Mouse (Mus musculus): ENCODE data around the gene Mlst8. TPM values are rescaled to one million over a fixed set of nuclear protein-coding genes. Genes with fewer than 3 reads are reported as not detected.

The Mlst8 gene
- polyA plus RNA-seq, 1 experiment from 2014 or later: 29.7 TPM

- H3K4me1 ChIP-seq (ENCODE audit: control insufficient read depth, insufficient read depth, low read length): no peaks in the 10 kb centered on the region
- ATAC-seq (ENCODE audit: insufficient read depth, low FRiP score, low TSS enrichment) (no peak), DNase-seq (ENCODE audit: low spot score) (no peak)
- no peak overlapping the region for H3K9ac ChIP-seq (ENCODE audit: low read length)
- H3K27ac ChIP-seq (ENCODE audit: low read depth, low read length): no peak overlapping the region
- H3K27me3 ChIP-seq (ENCODE audit: control insufficient read depth, insufficient read depth, low read length): no peaks in the 10 kb centered on the region
- no peak overlapping the region for H3K4me3 ChIP-seq (ENCODE audit: low read depth, low read length)
- 95% methylated on average over 8 of the region's 8 CpGs for WGBS
- H3K9me3 ChIP-seq (ENCODE audit: control insufficient read depth, low read length): no peaks in the 10 kb centered on the region
- no peak overlapping the region for H3K4me2 ChIP-seq (ENCODE audit: low read depth)
- peaks cover 43% of the 10 kb centered on the region for H3K36me3 ChIP-seq (ENCODE audit: control insufficient read depth, insufficient read depth, low read length)
These were observed 32.3 kb downstream of the Mlst8 start for GRCm38 (mm10) chr17:24446590-24446989.

DNA sequence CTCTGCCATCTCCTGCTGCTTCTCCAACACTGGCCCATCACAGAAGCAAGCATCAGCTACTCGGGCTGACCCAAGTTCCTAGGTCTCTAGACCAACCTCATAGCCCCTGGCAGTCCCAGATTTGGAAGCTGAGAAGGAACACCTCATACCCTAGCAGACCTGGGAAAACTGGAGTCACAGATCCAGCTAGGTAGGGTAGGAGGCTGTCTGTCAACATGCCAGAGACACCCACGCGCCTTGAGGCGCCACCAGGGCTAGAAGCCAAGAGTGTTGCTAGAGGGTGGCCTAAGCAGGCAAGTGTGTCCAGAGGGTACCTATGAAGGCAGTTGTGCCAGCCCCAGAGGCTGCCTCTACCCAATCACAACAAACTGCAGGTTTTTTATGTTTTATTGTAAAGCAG lies 35.5 kb downstream of the Mlst8 start:
- no peak for ATAC-seq (ENCODE audit: insufficient read depth, low FRiP score, low TSS enrichment)
- Histone ChIP-seq H3K27me3 (ENCODE audit: control insufficient read depth, insufficient read depth, low read length) (no peaks in the 10 kb centered on the region), H3K9ac (ENCODE audit: low read length) (no peak overlapping the region), H3K36me3 (ENCODE audit: control insufficient read depth, insufficient read depth, low read length) (peaks cover 38% of the 10 kb centered on the region), H3K27ac (ENCODE audit: low read depth, low read length) (no peak overlapping the region), H3K9me3 (ENCODE audit: control insufficient read depth, low read length) (no peaks in the 10 kb centered on the region), H3K4me2 (ENCODE audit: low read depth) (no peak overlapping the region), H3K4me3 (ENCODE audit: low read depth, low read length) (no peak overlapping the region), H3K4me1 (ENCODE audit: control insufficient read depth, insufficient read depth, low read length) (no peaks in the 10 kb centered on the region)
- DNase-seq (ENCODE audit: low spot score): no peak
- WGBS: 92% methylated on average over 4 of the region's 4 CpGs

DNA sequence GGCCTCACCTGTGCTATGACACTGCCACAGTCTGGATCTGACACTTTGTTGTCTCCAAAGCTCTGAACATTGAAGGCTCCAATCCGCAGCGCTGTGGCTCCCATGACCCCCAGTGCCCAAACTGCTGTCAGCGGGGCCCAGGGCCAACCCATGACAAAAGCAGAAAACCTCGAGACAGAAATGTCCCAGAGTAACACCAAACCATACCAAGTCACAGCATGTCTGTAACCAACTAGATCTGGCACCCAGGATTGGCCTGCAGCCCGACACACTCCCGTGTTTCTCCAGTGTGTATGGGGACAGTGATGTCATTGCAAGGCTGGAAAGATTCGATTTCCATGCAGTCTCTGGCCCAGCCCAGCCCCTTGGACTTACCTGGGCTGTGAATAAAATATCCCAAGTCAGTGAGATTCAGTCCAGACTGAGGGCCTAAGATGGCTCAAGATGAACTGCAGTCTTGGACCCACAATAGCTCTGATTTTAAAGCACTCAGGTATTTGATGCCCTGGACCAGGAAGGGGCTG lies 36.2 kb downstream of the Mlst8 start, which contains the start of gene Dnase1l2:
Dnase1l2 (minus strand) TSS at position 474 of the 524 bp plus-strand sequence.
- no peaks in the 10 kb centered on the region for H3K9me3 ChIP-seq (ENCODE audit: control insufficient read depth, low read length)
- no peaks in the 10 kb centered on the region for H3K4me1 ChIP-seq (ENCODE audit: control insufficient read depth, insufficient read depth, low read length)
- no peak for ATAC-seq (ENCODE audit: insufficient read depth, low FRiP score, low TSS enrichment)
- H3K27ac ChIP-seq (ENCODE audit: low read depth, low read length): no peak within 1 kb of the TSS
- H3K9ac ChIP-seq (ENCODE audit: low read length): no peak within 1 kb of the TSS
- H3K36me3 ChIP-seq (ENCODE audit: control insufficient read depth, insufficient read depth, low read length): peaks cover 35% of the 10 kb centered on the region
- no peak within 1 kb of the TSS for H3K4me3 ChIP-seq (ENCODE audit: low read depth, low read length)
- DNase-seq (ENCODE audit: low spot score): no peak
- H3K4me2 ChIP-seq (ENCODE audit: low read depth): no peak within 1 kb of the TSS
- H3K27me3 ChIP-seq (ENCODE audit: control insufficient read depth, insufficient read depth, low read length): no peaks in the 10 kb centered on the region
- 87% methylated on average over 7 of the region's 7 CpGs for WGBS

- peaks cover 33% of the 10 kb centered on the region for H3K36me3 ChIP-seq (ENCODE audit: control insufficient read depth, insufficient read depth, low read length)
- DNase-seq (ENCODE audit: low spot score): no peak
- no peaks in the 10 kb centered on the region for H3K9me3 ChIP-seq (ENCODE audit: control insufficient read depth, low read length)
- H3K27ac ChIP-seq (ENCODE audit: low read depth, low read length): no peak overlapping the region
- WGBS: 89% methylated on average over 14 of the region's 14 CpGs
- no peaks in the 10 kb centered on the region for H3K27me3 ChIP-seq (ENCODE audit: control insufficient read depth, insufficient read depth, low read length)
- no peak overlapping the region for H3K9ac ChIP-seq (ENCODE audit: low read length)
- no peaks in the 10 kb centered on the region for H3K4me1 ChIP-seq (ENCODE audit: control insufficient read depth, insufficient read depth, low read length)
- H3K4me2 ChIP-seq (ENCODE audit: low read depth): no peak overlapping the region
- no peak for ATAC-seq (ENCODE audit: insufficient read depth, low FRiP score, low TSS enrichment)
- H3K4me3 ChIP-seq (ENCODE audit: low read depth, low read length): no peak overlapping the region
These were observed 36.8 kb downstream of the Mlst8 start for GRCm38 (mm10) chr17:24442107-24442506.

GRCm38 (mm10) chr17:24441148-24441547 lies 37.7 kb downstream of the Mlst8 start:
- H3K27me3 ChIP-seq (ENCODE audit: control insufficient read depth, insufficient read depth, low read length): no peaks in the 10 kb centered on the region
- H3K4me1 ChIP-seq (ENCODE audit: control insufficient read depth, insufficient read depth, low read length): no peaks in the 10 kb centered on the region
- no peak overlapping the region for H3K4me3 ChIP-seq (ENCODE audit: low read depth, low read length)
- ATAC-seq (ENCODE audit: insufficient read depth, low FRiP score, low TSS enrichment) (no peak), DNase-seq (ENCODE audit: low spot score) (no peak)
- no peak overlapping the region for H3K9ac ChIP-seq (ENCODE audit: low read length)
- no peak overlapping the region for H3K27ac ChIP-seq (ENCODE audit: low read depth, low read length)
- WGBS: 67% methylated on average over 2 of the region's 2 CpGs
- H3K36me3 ChIP-seq (ENCODE audit: control insufficient read depth, insufficient read depth, low read length): peaks cover 27% of the 10 kb centered on the region
- no peaks in the 10 kb centered on the region for H3K9me3 ChIP-seq (ENCODE audit: control insufficient read depth, low read length)
- H3K4me2 ChIP-seq (ENCODE audit: low read depth): no peak overlapping the region

GRCm38 (mm10) chr17:24440377-24440776 lies 38.5 kb downstream of the Mlst8 start:
- peaks cover 21% of the 10 kb centered on the region for H3K36me3 ChIP-seq (ENCODE audit: control insufficient read depth, insufficient read depth, low read length)
- 91% methylated on average over 8 of the region's 8 CpGs for WGBS
- no peak overlapping the region for H3K4me2 ChIP-seq (ENCODE audit: low read depth)
- no peak overlapping the region for H3K9ac ChIP-seq (ENCODE audit: low read length)
- H3K27me3 ChIP-seq (ENCODE audit: control insufficient read depth, insufficient read depth, low read length): no peaks in the 10 kb centered on the region
- no peaks in the 10 kb centered on the region for H3K4me1 ChIP-seq (ENCODE audit: control insufficient read depth, insufficient read depth, low read length)
- no peak overlapping the region for H3K27ac ChIP-seq (ENCODE audit: low read depth, low read length)
- ATAC-seq (ENCODE audit: insufficient read depth, low FRiP score, low TSS enrichment) (no peak), DNase-seq (ENCODE audit: low spot score) (no peak)
- no peaks in the 10 kb centered on the region for H3K9me3 ChIP-seq (ENCODE audit: control insufficient read depth, low read length)
- H3K4me3 ChIP-seq (ENCODE audit: low read depth, low read length): no peak overlapping the region

GRCm38 (mm10) chr17:24437016-24437415 lies 41.9 kb downstream of the Mlst8 start:
- no peaks in the 10 kb centered on the region for H3K9me3 ChIP-seq (ENCODE audit: control insufficient read depth, low read length)
- WGBS: 73% methylated on average over 5 of the region's 5 CpGs
- no peak overlapping the region for H3K4me2 ChIP-seq (ENCODE audit: low read depth)
- H3K27ac ChIP-seq (ENCODE audit: low read depth, low read length): no peak overlapping the region
- no peaks in the 10 kb centered on the region for H3K27me3 ChIP-seq (ENCODE audit: control insufficient read depth, insufficient read depth, low read length)
- H3K9ac ChIP-seq (ENCODE audit: low read length): no peak overlapping the region
- H3K4me1 ChIP-seq (ENCODE audit: control insufficient read depth, insufficient read depth, low read length): no peaks in the 10 kb centered on the region
- H3K36me3 ChIP-seq (ENCODE audit: control insufficient read depth, insufficient read depth, low read length): peaks cover 5% of the 10 kb centered on the region; the same call in 1 of the 2 replicates
- no peak for ATAC-seq (ENCODE audit: insufficient read depth, low FRiP score, low TSS enrichment)
- peak; percentile 31 for DNase-seq (ENCODE audit: low spot score)
- H3K4me3 ChIP-seq (ENCODE audit: low read depth, low read length): no peak overlapping the region

DNA sequence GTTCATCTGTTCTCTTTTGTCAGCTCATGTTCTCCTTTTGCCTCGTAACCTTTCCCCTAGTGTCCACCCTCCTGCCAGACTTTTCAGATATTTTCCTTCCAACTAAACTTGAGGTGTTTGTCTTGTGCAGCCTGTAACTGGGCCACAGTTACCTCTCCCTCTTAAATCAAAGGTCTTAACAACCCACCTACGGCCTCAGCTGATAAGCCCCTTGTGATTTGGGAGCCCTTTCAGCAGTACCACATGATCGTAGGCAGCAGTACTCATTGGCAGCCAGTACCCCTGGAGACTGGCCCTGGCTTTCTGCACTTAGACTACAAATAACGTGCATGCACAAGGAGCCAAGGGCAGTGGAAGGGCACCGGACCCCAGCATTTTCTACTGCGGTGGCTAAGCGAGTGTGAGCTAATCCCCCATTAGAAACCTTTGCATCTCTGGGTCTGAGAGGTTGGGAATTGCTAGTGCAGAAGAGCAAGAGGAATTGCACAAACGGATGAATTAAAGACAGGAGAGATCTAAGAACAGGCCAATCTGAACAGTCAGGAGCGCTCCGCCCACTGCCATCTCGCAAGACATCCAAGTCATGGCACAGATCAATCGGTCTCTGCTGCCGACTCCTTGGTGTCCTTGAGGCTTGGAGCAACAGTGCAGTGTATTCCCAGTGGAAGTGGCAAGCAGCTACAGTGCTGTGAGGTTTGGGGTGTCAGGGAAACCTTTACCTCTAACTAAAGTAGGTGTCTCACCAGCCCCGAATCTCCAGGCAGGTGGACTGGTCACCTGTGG lies 49.5 kb downstream of the Mlst8 start:
- ATAC-seq (ENCODE audit: insufficient read depth, low FRiP score, low TSS enrichment) (no peak), DNase-seq (ENCODE audit: low spot score) (no peak)
- H3K36me3 ChIP-seq (ENCODE audit: control insufficient read depth, insufficient read depth, low read length): peaks cover 2% of the 10 kb centered on the region; the same call in 1 of the 2 replicates
- peaks cover 4% of the 10 kb centered on the region; the same call in 1 of the 2 replicates for H3K4me1 ChIP-seq (ENCODE audit: control insufficient read depth, insufficient read depth, low read length)
- H3K4me2 ChIP-seq (ENCODE audit: low read depth): no peak overlapping the region
- 88% methylated on average over 14 of the region's 14 CpGs for WGBS
- H3K27ac ChIP-seq (ENCODE audit: low read depth, low read length): no peak overlapping the region
- H3K9me3 ChIP-seq (ENCODE audit: control insufficient read depth, low read length): no peaks in the 10 kb centered on the region
- no peaks in the 10 kb centered on the region for H3K27me3 ChIP-seq (ENCODE audit: control insufficient read depth, insufficient read depth, low read length)
- no peak overlapping the region for H3K9ac ChIP-seq (ENCODE audit: low read length)
- no peak overlapping the region for H3K4me3 ChIP-seq (ENCODE audit: low read depth, low read length)

DNA sequence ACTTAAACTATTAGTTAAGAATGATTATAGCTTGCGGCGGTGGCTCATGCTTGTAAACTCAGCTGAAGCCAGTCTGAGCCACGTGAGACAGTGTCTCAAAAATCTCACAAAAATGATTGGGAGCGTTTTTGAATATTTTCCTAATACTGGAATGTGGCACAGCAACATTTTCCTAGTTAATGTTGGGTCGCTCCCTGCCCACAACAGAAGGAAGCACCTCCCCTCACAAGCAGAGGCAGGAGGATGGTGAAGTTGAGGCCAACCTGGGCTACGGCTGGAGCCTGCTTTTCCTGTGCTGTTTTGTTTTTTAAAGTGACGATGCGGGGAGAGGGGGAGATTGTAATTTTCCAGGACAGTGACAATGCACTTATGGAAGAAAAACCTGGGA lies 51.7 kb downstream of the Mlst8 start:
- H3K36me3 ChIP-seq (ENCODE audit: control insufficient read depth, insufficient read depth, low read length): peaks cover 15% of the 10 kb centered on the region
- DNase-seq (ENCODE audit: low spot score) (peak; percentile 21), ATAC-seq (ENCODE audit: insufficient read depth, low FRiP score, low TSS enrichment) (no peak)
- peak overlapping the region; percentile 68 for H3K4me2 ChIP-seq (ENCODE audit: low read depth)
- H3K9me3 ChIP-seq (ENCODE audit: control insufficient read depth, low read length): no peaks in the 10 kb centered on the region
- WGBS: 11% methylated on average over 8 of the region's 8 CpGs
- peak overlapping the region; percentile 90 for H3K9ac ChIP-seq (ENCODE audit: low read length)
- no peaks in the 10 kb centered on the region for H3K27me3 ChIP-seq (ENCODE audit: control insufficient read depth, insufficient read depth, low read length)
- peak overlapping the region; percentile 92; the same call in 1 of the 2 replicates for H3K27ac ChIP-seq (ENCODE audit: low read depth, low read length)
- H3K4me3 ChIP-seq (ENCODE audit: low read depth, low read length): peak overlapping the region; percentile 70
- peaks cover 4% of the 10 kb centered on the region; the same call in 1 of the 2 replicates for H3K4me1 ChIP-seq (ENCODE audit: control insufficient read depth, insufficient read depth, low read length)
